6 mouse cellular contexts compared by ENCODE assay signal in the genomic region with DNA sequence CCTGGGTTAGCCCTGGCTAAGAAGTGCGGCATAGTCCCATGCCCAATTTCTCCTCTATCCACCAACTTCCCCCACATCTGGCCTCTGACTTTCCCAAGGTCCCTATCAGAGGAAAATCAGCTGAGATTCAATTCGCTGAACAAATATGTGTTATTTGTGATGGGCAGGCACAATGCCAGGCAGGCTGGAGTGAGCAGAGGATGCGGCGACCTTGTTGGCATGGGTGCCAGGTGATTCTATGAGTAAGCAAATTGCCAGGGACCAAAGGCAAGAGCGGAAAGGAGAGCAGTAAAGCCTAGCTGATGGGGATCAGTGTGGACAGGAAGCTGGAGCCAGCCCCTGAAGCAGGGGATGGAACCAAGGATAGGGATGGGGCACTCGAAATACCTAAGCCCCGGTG.
"Had no signal": no experiment of that assay in that cellular context is flagged by ENCODE, and none has a peak within 500 bp of the region (broad histone marks: within the 10 kb centered on the region; RNA-seq: fewer than 3 reads in every experiment).

No protein-coding gene starts in this region.

- DNase-seq: kidney, postnatal 36 days; lung, embryonic 14.5 days; lung, postnatal 10 days; retina, postnatal 1 day; right cerebral cortex, postnatal 14 days; thymus, postnatal 36 days had no signal
